Mouse (Mus musculus) midbrain, embryonic 14.5 days (tissue): ENCODE data around the gene Smdt1. TPM values are rescaled to one million over a fixed set of nuclear protein-coding genes. Genes with fewer than 3 reads are reported as not detected.

Source experiments
- ATAC-seq: fragments of 200-750 bp; cut with Nextera tagmentation; 2 replicates; pipeline ENCODE4 v1.8.0; 2017; ENCODE audit warnings: moderate number of reproducible peaks, moderate library complexity; ENCODE audit not compliant: low FRiP score, low TSS enrichment
- DNase-seq: peaks from one replicate; pipeline ENCODE4 v3.0.0-alpha.2; 2015
- H3K27ac ChIP-seq: fragments of 300-500 bp; sonication (generic); replicated peaks from 2 replicates; pipeline ENCODE4 v1.5.1; 2014; ENCODE audit warnings: mild to moderate bottlenecking, low read depth, low read length, moderate library complexity
- H3K27me3 ChIP-seq: fragments of 300-500 bp; sonication (generic); 2 replicates; pipeline ENCODE4 v1.6.1; 2014; ENCODE audit warnings: low read length, control low read depth, mixed read lengths; ENCODE audit not compliant: control insufficient read depth, insufficient read depth
- H3K36me3 ChIP-seq: fragments of 300-500 bp; sonication (generic); 2 replicates; pipeline ENCODE4 v1.6.1; 2014; ENCODE audit warnings: low read length, control low read depth; ENCODE audit not compliant: control insufficient read depth, insufficient read depth
- H3K4me1 ChIP-seq: fragments of 300-500 bp; sonication (generic); 2 replicates; pipeline ENCODE4 v1.6.1; 2014; ENCODE audit warnings: mild to moderate bottlenecking, antibody characterized with exemption, low read length, control low read depth; ENCODE audit not compliant: control insufficient read depth, insufficient read depth
- H3K4me2 ChIP-seq: fragments of 300-500 bp; sonication (generic); 2 replicates; pipeline ENCODE4 v1.6.1; 2014; ENCODE audit warnings: mild to moderate bottlenecking, low read length, moderate library complexity
- H3K4me3 ChIP-seq: fragments of 300-500 bp; sonication (generic); replicated peaks from 2 replicates; pipeline ENCODE4 v1.5.1; 2014; ENCODE audit warnings: low read depth, low read length
- H3K9ac ChIP-seq: fragments of 300-500 bp; sonication (generic); replicated peaks from 2 replicates; pipeline ENCODE4 v1.6.1; 2014; ENCODE audit warnings: mild to moderate bottlenecking, low read length, moderate library complexity
- H3K9me3 ChIP-seq: fragments of 300-500 bp; sonication (generic); 2 replicates; pipeline ENCODE4 v1.6.1; 2016; ENCODE audit warnings: low read length, control low read depth, mixed read lengths; ENCODE audit not compliant: control insufficient read depth
- WGBS: fragments of 180-500 bp; shearing (Covaris S2); extraction: QIAGEN DNeasy Blood & Tissue Kit; methylation state at CpG from one replicate; pipeline ENCODE4 v1.1.7; 2014; 5-methylcytosine and 5-hydroxymethylcytosine counted together
- polyA plus RNA-seq: library from polyadenylated mRNA; unstranded; fragments of >200 nt; fragmentation: Nextera tagmentation; extraction: Ambion mirVana; gene quantifications from 2 replicates; pipeline ENCODE4 v1.2.1, GENCODE M21; 2014

Gene Smdt1
- polyA plus RNA-seq, 1 experiment from 2014 or later, result 286 TPM

- ATAC-seq (no peak), DNase-seq (no peak)
- H3K9me3 ChIP-seq, result no peaks in the 10 kb centered on the region
- no peak overlapping the region for H3K4me3 ChIP-seq
- H3K4me1 ChIP-seq, result no peaks in the 10 kb centered on the region
- H3K4me2 ChIP-seq, result no peak overlapping the region
- H3K27me3 ChIP-seq, result no peaks in the 10 kb centered on the region
- no peaks in the 10 kb centered on the region for H3K36me3 ChIP-seq
- 88% methylated on average over 6 of the region's 6 CpGs for WGBS
- no peak overlapping the region for H3K27ac ChIP-seq
- no peak overlapping the region for H3K9ac ChIP-seq
Observed at GRCm38 (mm10) chr15:82317839-82318238, 20.9 kb upstream of the Smdt1 start.

- Histone ChIP-seq H3K4me2 (no peak overlapping the region), H3K4me3 (no peak overlapping the region), H3K9me3 (no peaks in the 10 kb centered on the region), H3K27ac (no peak overlapping the region), H3K27me3 (no peaks in the 10 kb centered on the region), H3K9ac (no peak overlapping the region), H3K4me1 (no peaks in the 10 kb centered on the region), H3K36me3 (no peaks in the 10 kb centered on the region)
- ATAC-seq (no peak), DNase-seq (no peak)
- 78% methylated on average over 1 of the region's 1 CpGs for whole genome bisulfite sequencing
Observed at GRCm38 (mm10) chr15:82319613-82320012, 19.1 kb upstream of the Smdt1 start.

- WGBS, result 80% methylated on average over 8 of the region's 8 CpGs
- no peak for ATAC-seq
Observed at GRCm38 (mm10) chr15:82322195-82322594, 16.6 kb upstream of the Smdt1 start.

GRCm38 (mm10) chr15:82325382-82325781 is 13.4 kb upstream of the Smdt1 start:
- Histone ChIP-seq H3K27ac (no peak overlapping the region), H3K4me3 (no peak overlapping the region), H3K27me3 (no peaks in the 10 kb centered on the region), H3K4me2 (no peak overlapping the region), H3K9ac (no peak overlapping the region), H3K36me3 (peaks cover 4% of the 10 kb centered on the region; the same call in 1 of the 2 replicates), H3K4me1 (no peaks in the 10 kb centered on the region), H3K9me3 (no peaks in the 10 kb centered on the region)
- DNase-seq (no peak), ATAC-seq (no peak)
- 81% methylated on average over 2 of the region's 2 CpGs for WGBS

More at GRCm38 (mm10) chr15:82322195-82322594, 16.6 kb upstream of the Smdt1 start:
- no peaks in the 10 kb centered on the region for H3K4me1 ChIP-seq
- no peaks in the 10 kb centered on the region for H3K36me3 ChIP-seq
- H3K9ac ChIP-seq, result no peak overlapping the region
- no peak overlapping the region for H3K27ac ChIP-seq
- no peak overlapping the region for H3K4me2 ChIP-seq
- DNase-seq, result no peak
- H3K27me3 ChIP-seq, result no peaks in the 10 kb centered on the region
- no peaks in the 10 kb centered on the region for H3K9me3 ChIP-seq
- no peak overlapping the region for H3K4me3 ChIP-seq

DNA sequence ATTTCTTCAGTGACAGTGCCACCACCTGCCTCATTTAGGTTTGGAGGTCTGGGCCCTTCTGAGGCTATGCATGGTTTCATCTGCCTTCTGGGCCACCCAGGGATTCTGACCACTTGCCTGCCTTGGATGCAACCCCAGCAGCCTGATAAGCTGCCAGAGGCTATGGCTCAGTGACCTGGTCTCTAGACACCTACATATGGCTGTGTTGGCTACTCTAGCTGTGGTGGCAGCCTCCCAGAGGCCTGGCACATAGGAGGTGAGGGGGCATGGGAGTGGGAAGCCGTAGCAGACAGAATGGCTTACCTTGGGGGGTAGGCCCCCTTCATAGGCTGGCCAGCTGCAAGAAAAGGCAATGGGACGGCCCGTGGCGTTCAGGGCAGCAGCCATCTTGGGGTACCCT is 3.6 kb upstream of the Smdt1 start:
- Histone ChIP-seq H3K4me2 (no peak overlapping the region), H3K27ac (no peak overlapping the region), H3K4me3 (no peak overlapping the region), H3K4me1 (peaks cover 11% of the 10 kb centered on the region), H3K9me3 (no peaks in the 10 kb centered on the region), H3K36me3 (peaks cover 8% of the 10 kb centered on the region; the same call in 1 of the 2 replicates), H3K27me3 (peaks cover 3% of the 10 kb centered on the region), H3K9ac (no peak overlapping the region)
- 94% methylated on average over 4 of the region's 4 CpGs for WGBS
- DNase-seq (no peak), ATAC-seq (no peak)

GRCm38 (mm10) chr15:82336629-82337028 is 2.1 kb upstream of the Smdt1 start:
- Histone ChIP-seq H3K9me3 (no peaks in the 10 kb centered on the region), H3K36me3 (peaks cover 8% of the 10 kb centered on the region; the same call in 1 of the 2 replicates), H3K4me2 (no peak overlapping the region), H3K4me3 (no peak overlapping the region), H3K27me3 (peaks cover 9% of the 10 kb centered on the region), H3K27ac (no peak overlapping the region), H3K4me1 (peaks cover 14% of the 10 kb centered on the region), H3K9ac (no peak overlapping the region)
- ATAC-seq (no peak), DNase-seq (no peak)
- WGBS, result 76% methylated on average over 12 of the region's 12 CpGs

DNA sequence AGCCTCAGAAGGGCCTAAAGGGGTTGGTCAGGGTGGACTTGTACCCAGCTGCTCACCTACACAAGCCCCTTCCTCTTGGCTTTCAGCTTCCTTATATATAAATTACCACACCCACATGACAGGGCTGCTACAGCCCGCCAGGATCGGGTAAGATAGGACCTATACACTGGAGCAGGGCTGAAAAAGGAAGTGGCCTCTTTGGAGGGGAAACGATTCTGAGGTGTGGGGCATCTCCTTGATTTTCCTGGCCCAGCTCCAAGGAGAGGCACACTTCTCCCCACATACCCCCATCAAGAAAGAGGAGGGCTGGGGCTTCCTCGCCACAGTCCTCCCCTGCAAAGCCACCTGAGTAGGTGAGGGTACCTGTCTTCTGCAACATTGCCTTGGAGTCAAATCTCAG is 884 bp upstream of the Smdt1 start:
- Histone ChIP-seq H3K9me3 (no peaks in the 10 kb centered on the region), H3K36me3 (peaks cover 8% of the 10 kb centered on the region; the same call in 1 of the 2 replicates), H3K27ac (no peak overlapping the region), H3K27me3 (peaks cover 9% of the 10 kb centered on the region), H3K9ac (peak overlapping the region; percentile 51), H3K4me2 (peak overlapping the region; percentile 69), H3K4me1 (peaks cover 14% of the 10 kb centered on the region), H3K4me3 (peak overlapping the region; percentile 52)
- no peak for DNase-seq
- ATAC-seq, result no peak
- WGBS, result 56% methylated on average over 4 of the region's 4 CpGs

DNA sequence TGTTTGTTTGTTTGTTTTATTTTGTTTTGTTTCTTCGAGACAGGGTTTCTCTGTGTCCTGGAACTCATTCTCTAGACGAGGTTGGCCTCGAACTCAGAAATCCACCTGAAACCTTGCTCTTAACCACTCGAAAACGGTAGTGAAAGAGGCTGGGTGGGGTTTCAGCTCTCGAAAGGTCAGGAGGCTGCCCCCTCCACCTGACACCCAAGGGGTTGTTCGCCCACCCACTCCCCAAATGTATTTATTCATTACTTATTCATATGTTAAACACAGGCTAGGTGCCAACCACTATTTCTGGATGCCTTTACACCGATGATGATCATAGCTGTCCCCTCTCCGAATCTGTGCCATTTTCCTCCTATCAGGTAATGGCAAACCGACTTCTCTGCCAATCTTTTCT is 391 bp downstream of the Smdt1 start:
- Histone ChIP-seq H3K36me3 (peaks cover 8% of the 10 kb centered on the region; the same call in 1 of the 2 replicates), H3K9ac (peak overlapping the region; percentile 51; the same call in 1 of the 2 replicates), H3K27me3 (peaks cover 9% of the 10 kb centered on the region), H3K27ac (no peak overlapping the region), H3K4me2 (peak overlapping the region; percentile 69), H3K4me1 (peaks cover 14% of the 10 kb centered on the region), H3K4me3 (peak overlapping the region; percentile 52), H3K9me3 (no peaks in the 10 kb centered on the region)
- no peak for ATAC-seq
- no peak for DNase-seq
- 61% methylated on average over 10 of the region's 10 CpGs for WGBS

DNA sequence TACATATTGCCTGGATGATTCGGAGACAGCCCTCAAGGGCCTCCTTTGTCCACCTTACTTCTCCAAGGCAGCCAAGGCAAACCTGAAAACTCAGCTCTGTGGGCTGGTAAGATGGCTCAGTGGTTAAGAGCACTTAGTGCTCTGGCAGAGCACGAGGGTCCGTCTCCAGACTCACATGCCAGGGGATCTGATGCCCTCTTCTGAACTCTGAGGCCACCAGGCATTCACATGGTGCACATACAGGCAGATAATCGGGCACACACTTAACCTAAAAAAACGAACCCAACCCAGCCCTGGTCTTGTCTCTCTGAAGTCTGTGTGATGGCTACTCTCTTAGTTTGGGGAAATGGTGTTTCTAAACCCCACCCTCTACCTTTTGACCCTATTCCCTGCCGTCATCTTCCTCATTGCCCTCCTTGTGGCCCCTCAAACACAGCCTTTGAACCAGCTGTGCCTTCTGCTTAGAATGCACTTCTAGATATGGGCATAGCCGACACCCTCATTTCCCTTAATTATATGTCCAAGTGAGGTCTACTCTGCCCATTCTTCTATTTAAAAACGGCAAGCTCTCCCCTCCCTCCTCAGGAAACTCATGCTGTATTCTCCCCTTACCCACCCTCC is 985 bp downstream of the Smdt1 start:
- H3K4me2 ChIP-seq, result no peak overlapping the region
- H3K4me3 ChIP-seq, result no peak overlapping the region
- peaks cover 14% of the 10 kb centered on the region for H3K4me1 ChIP-seq
- H3K27me3 ChIP-seq, result peaks cover 9% of the 10 kb centered on the region
- no peak for DNase-seq
- H3K36me3 ChIP-seq, result peaks cover 8% of the 10 kb centered on the region; the same call in 1 of the 2 replicates
- no peak overlapping the region for H3K9ac ChIP-seq
- 81% methylated on average over 8 of the region's 8 CpGs for WGBS
- ATAC-seq, result no peak
- no peaks in the 10 kb centered on the region for H3K9me3 ChIP-seq
- no peak overlapping the region for H3K27ac ChIP-seq
